Mouse (Mus musculus) heart, adult 2 months (tissue): ENCODE data around the gene Edem3.

Source experiments
- CTCF ChIP-seq: fragments of 200-600 bp; IDR thresholded peaks from 2 replicates; pipeline ENCODE4 v1.8.1; 2022; ENCODE audit warnings: antibody characterized with exemption, mild to moderate bottlenecking, moderate library complexity
- EP300 ChIP-seq: fragments of 200-500 bp; IDR thresholded peaks from 2 replicates; pipeline ENCODE4 v1.6.1; 2011; ENCODE audit warnings: low read depth, low read length, control low read depth; ENCODE audit not compliant: insufficient read depth
- POLR2A ChIP-seq: fragments of 200-500 bp; IDR thresholded peaks from 2 replicates; pipeline ENCODE4 v1.6.1; 2011; ENCODE audit warnings: mild to moderate bottlenecking, low read depth, low read length, control low read depth; ENCODE audit not compliant: insufficient read depth

- TF ChIP-seq CTCF (no peak), EP300 (no peak), POLR2A (no peak)
Measured at GRCm38 (mm10) chr1:151717624-151718023, 37.5 kb upstream of the Edem3 start.
